8 mouse cellular contexts compared by ENCODE assay signal in the genomic region with DNA sequence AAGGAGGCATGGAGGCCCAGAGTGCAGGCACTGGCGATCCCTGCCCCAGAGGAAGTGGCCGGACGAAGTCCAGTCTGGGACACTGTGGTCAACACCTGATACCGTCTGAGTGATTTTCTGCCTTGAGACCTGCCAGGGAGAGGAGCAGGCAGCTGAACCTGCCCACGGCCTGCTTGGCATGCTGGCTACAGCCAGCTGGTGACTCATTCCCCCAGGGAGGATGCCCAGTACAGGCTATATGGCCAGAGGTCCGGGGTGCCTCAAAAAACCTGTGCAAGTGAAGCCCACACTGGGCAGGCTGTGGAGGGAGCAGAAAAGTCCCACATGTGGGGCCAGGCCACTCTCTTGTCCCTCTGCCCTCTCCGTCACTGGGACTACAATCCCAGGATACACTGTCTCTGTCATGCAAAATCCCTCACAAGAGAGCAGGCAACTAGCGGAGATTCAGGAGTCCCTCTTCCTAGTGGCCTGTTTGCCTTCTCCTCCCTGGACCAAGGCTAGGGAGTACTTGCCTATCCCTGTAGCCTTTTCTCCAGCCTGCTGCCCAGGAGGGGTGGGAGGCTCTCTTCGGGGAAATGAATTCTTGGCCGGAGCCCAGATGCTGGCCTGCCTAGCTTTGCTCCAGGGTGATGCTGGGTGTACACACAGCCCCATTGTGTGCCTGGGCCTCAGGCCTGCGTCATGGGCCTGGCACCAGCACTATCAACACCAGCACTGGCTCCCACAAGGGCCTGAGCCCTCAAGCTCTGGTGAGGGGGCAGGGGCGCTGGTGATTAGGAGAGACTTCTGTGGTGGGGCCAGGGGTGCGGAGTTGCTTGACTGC. TPM values are rescaled to one million over a fixed set of nuclear protein-coding genes. Genes with fewer than 3 reads are reported as not detected.
DNase-seq lines count a peak whose midpoint lies in the region; ATAC-seq lines count a peak whose summit lies in the region.

No protein-coding gene starts in this region.

- no peak overlapping the region for H3K4me2 ChIP-seq in midbrain, embryonic 13.5 days (replicated peaks)

- peaks cover 11% of the 10 kb centered on the region for H3K4me1 ChIP-seq in midbrain, embryonic 13.5 days (replicated peaks)

- DNase-seq in adrenal gland, postnatal 10 days = peak; percentile 76
- DNase-seq in cerebellum, postnatal 25 days = peak; percentile 67 to 76
- DNase-seq in gastrocnemius, postnatal 36 days = peak; percentile 60 to 62
- peak; percentile 61 for DNase-seq in kidney, adult 11 months
- DNase-seq in left cerebral cortex, postnatal 10 days (ENCODE audit: extremely low spot score in 1 of 2, low spot score in 2 of 2) = peak; percentile 75 to 89
- DNase-seq in testis, postnatal 10 days (ENCODE audit: low spot score) = peak; percentile 87

- intact Hi-C loops in gastrocnemius, postnatal 36 days (cut with DNase I) = loop anchor here (2.0 kb wide), 1 partner anchor 14 kb away; no protein-coding TSS in a partner anchor
- intact Hi-C loops in left cerebral cortex, postnatal 10 days (cut with DNase I) = no loop called here

- no peaks in the 10 kb centered on the region for H3K9me3 ChIP-seq in midbrain, embryonic 13.5 days

- no peak overlapping the region for H3K9ac ChIP-seq in midbrain, embryonic 13.5 days (replicated peaks)

- peak overlapping the region; percentile 32 for H3K27ac ChIP-seq in midbrain, embryonic 13.5 days

- H3K4me3 ChIP-seq in midbrain, embryonic 13.5 days (replicated peaks) = no peak overlapping the region

- H3K27me3 ChIP-seq in midbrain, embryonic 13.5 days = no peaks in the 10 kb centered on the region

- no peaks in the 10 kb centered on the region for H3K36me3 ChIP-seq in midbrain, embryonic 13.5 days

- 71% methylated on average over 13 of the region's 13 CpGs for WGBS in midbrain, embryonic 13.5 days

- peak; percentile 87 for ATAC-seq in midbrain, embryonic 13.5 days
- ATAC-seq in erythroid progenitor cell, adult 5-6 weeks (replicated peaks; ENCODE audit: low FRiP score, poor library complexity, severe bottlenecking) = no peak

RNA-seq across cellular contexts. Expression of gene Tfeb, which starts 25.9 kb away (rescaled TPM):
- 10 to 100 TPM; 19.9 to 29.7 TPM for total RNA-seq in adrenal gland, postnatal 10 days (2021)
- total RNA-seq in gastrocnemius, postnatal 36 days (2021) = 10 to 100 TPM; 72.7 to 75.2 TPM
- total RNA-seq in left cerebral cortex, postnatal 10 days (2021) = 1 to 10 TPM; 6.1 to 6.2 TPM
- 1.8 and 2.0 TPM in 2 replicates for polyA plus RNA-seq in midbrain, embryonic 13.5 days (2015; fragmentation: Nextera tagmentation; extraction: Ambion mirVana)
- total RNA-seq in erythroid progenitor cell, adult 5-6 weeks (2015; ENCODE audit: low replicate concordance) = 9.0 and 13.0 TPM in 2 replicates
- 0.23 and 5.4 TPM in 2 replicates for total RNA-seq in erythroid progenitor cell, adult 5-6 weeks (2017; ENCODE audit: low replicate concordance)

RNA-seq across cellular contexts. Expression of gene Pgc, which starts 36.1 kb away (rescaled TPM):
- total RNA-seq in adrenal gland, postnatal 10 days (2021) = not detected
- total RNA-seq in gastrocnemius, postnatal 36 days (2021) = not detected
- total RNA-seq in left cerebral cortex, postnatal 10 days (2021) = not detected
- polyA plus RNA-seq in midbrain, embryonic 13.5 days (2015; fragmentation: Nextera tagmentation; extraction: Ambion mirVana) = not detected in 2 replicates
- not detected in 2 replicates for total RNA-seq in erythroid progenitor cell, adult 5-6 weeks (2015; ENCODE audit: low replicate concordance)
- total RNA-seq in erythroid progenitor cell, adult 5-6 weeks (2017; ENCODE audit: low replicate concordance) = not detected in 2 replicates
